Mouse (Mus musculus) mouse trophoblast stem cell (cell line): Measurements from ENCODE around the gene 1300017J02Rik.

ENCODE experiments used
- in situ Hi-C, 2 experiments: fragments of 300-500 bp; cut with MseI, MboI; formaldehyde crosslinking; loops; 2 replicates in 1 of 2; 3 replicates in 1 of 2; pipeline ENCODE4 v1.15.1; 2025

Gene 1300017J02Rik

DNA sequence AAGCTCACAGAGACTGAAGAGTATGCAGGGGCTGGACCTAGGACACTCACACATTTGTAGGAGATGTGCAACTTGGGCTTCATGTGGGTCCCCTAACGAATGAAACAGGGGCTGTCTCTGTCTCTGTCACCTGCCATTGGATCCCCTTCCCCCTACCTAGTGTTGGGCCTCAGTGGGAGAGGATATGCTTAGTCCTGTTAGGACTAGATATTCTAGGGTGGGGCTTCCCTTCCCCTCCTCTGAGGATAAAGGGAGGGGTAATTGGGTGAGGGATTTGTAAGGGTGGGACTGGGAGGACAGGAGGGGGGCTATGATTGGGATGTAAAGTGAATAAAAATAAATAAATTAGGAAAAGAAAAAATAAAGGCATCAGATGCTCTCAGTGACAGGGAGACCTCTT, 29.2 kb downstream of the 1300017J02Rik start:
- in situ Hi-C loops, result no loop called here

DNA sequence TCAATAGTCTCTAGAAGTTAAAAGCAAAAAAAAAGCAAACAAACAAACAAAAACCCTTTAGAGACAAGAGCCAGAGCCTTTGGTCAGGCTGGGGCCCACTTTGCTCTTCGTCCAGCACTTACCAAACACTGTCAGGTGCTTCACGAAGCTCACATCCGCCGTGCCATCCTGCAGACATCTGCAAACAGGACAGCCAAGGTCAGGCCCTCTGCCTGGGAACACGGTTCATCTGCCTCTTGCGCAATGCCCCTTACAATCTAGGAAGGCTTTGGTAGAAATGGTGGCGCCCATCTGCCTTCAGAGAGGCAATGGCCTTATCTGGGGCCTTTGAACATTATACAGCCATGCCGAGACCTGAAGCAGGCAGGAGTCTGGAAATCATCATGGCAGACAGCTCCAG, 30.1 kb downstream of the 1300017J02Rik start:
- in situ Hi-C loops, result no loop called here

DNA sequence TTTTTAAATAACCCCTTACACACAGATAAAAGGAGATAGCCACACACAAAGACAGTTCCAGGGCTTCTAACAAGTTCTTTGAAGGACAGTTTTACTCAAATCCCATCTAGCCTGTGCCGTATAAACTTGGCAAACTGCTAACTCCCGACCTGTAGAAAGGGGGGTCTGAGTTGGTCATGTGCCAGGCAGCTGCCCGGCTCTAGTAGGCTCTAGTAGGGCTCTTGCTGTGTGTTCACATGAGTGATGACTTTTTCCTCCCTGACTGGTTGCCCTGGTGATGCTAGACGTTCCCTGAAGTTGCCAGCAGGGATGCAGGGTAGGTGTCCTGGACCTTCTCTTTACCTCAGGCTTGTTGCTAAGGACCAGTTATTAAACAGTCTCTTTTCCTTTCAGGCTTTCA, 33.8 kb downstream of the 1300017J02Rik start:
- in situ Hi-C loops, result no loop called here

DNA sequence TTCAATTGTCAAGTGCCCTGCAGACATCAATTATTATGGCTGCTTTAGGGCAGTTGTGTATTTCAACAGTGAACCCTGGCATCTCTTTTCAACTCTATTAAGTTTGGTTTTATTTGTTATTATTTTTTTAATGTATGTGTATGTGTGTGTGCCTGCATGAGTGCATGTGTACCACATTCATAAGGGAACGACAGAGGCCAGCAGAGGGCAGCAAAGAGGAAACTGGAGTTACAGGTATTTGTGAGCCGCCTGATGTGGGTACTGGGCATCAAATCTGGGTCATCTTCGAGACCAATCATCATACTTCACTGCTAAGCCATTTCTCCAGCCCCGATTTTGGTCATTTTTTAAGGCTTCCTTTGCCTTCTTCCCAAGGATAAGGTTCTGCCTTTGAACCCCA, 39.1 kb downstream of the 1300017J02Rik start:
- in situ Hi-C loops, result no loop called here

DNA sequence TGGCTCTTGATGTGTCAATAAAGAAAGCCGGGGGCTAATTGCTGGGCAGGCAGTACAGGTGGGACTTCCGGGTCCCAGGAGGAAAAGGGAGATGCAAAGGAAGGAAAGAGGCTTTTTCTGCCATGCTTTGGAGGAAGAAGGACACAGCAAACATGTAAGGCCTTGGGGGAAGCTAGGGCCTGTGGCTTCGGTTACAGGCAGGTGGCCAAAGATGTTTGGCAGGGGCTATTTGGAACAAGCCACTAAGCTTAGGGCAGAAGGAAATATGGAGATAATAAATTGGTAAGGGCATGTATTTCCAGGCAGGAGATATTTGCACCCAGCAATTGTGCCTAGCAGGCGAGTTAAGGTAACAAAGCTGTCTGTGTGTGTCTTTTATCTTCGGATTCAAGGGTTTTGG, 52.0 kb downstream of the 1300017J02Rik start:
- in situ Hi-C loops, result no loop called here

DNA sequence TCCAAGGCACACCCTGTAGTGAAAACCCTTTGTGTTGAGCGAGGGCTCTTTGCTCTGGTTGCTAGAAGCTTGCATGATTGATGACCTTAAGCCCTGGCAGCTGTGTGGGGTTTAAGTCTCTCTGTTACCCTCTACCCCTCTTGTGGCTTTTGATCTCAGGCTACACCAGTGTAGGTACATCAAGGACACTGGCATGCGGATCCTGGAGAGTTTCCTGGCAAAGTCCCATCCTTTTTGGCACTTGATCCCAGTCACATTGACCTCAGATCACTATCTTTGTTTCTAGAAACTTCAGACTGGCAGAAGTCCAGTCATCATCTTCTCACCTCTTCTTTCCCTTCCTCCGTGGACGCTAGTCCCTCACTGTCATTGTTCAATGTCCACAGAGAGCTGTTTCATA, 56.3 kb downstream of the 1300017J02Rik start:
- in situ Hi-C loops, result no loop called here

DNA sequence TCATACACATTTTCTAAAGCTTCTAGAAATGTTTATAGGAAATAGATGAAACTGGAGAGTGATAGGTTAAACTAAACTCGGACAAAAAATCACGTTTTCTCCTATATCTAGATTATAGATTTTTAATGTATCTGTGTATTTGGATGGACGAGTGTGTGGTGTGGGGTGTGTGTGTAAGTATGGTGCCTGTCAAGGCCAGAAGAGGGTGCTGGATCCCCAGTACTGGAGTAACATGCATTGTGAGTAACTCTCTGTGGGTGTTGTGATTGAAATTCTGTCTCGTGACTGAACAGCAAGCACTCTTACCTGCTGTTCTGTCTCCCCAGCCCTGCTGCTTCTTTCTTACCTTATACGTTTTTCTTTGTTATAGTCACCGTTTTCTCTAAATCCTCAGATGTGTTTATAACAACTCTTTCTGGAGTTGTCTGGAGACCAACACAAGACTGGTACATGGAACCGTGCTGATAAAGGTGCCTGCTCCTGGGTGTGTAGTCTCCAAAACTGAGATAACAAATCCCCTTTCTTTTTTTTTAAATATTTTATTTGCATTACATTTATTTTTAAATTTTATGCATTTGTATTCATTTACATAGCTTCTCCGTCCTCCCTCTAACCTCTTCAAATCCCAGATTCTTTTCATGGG, 58.2 kb downstream of the 1300017J02Rik start:
- in situ Hi-C loops, result no loop called here

DNA sequence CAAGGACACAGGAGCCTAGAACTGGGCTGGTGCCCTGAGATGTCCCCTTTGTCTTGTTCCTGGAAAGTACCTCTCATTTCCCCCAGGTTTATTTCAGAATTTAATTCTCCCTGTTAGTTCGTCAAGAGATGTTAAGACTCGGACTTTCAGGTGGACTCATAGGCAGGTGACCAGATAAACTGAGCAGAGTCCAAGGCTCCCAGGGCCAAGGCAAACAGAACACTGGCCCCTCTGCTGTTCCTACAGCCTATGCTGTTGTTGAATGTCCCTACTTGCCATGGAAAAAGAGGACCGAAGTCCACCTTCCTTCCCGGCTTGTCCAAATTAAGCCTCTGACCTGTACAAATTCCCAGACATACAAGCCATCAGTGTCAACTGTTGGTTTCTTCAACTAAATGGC, 61.2 kb downstream of the 1300017J02Rik start:
- in situ Hi-C loops, result no loop called here

DNA sequence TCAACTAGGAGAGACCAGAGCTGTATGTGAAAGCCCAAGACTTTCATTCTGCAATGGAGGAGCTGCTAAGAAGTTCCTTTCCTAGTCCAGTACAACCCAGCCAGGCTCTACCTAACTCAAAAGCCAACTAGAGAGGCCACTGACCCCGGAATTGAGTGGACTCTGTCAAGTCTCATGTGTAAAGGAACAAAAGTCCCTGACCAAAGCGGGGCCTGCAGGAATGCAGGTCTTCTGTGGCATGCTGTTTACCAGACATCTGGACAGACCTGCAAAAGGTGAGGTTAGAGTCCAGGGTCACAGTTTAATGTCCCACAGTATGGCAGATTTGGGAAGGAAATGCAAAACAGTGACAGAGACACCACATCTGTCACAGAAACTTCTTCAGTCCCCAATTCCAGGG, 63.7 kb downstream of the 1300017J02Rik start:
- in situ Hi-C loops, result no loop called here

DNA sequence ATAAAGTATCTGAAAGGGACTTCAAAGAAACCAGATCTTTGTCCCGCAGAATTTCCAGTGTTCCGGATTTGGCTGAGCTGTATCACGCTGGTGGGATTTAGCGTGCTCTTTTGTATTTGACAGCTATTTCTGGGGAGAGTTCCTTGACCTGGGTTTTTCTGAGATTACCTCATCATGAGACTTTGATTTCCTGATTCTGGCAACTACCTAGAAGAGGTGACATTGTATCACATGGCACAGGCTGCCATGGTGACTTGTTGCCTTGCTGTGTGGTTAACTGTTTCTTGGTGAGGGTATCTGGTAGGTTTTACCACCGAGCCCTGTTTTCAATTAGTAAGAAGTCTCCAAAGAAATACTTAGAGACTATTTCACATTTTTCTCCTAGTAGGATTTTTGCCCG, 65.4 kb downstream of the 1300017J02Rik start:
- in situ Hi-C loops, result no loop called here

DNA sequence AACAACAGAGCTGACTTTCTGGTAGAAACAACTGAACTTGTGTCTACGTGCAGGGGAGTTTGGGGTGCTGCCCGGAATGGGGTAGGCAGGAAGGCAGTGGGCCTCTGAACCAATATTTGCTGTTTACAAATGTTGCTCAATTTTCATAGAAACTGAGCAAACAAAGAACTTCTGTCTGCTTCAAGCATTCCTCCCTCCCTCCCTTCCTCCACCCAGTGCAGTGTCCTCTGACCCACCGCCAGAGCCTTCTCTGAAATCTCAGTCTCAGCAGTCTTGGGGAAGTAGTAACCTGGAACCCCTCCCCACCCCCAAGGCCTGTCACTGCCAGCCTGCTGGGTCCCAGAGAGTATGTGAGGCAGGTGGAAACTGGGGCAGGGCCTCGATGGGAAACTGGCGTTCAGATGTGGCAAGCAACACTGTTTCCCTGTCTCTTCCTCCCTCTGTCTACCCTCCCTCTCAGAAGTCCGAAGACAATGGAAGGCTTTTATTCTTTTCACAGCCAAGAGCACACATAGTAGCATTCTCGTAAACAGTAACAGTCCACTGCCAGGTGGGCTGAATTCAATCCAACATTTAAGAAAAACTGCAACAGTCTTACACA, 70.2 kb downstream of the 1300017J02Rik start:
- in situ Hi-C loops, result no loop called here

DNA sequence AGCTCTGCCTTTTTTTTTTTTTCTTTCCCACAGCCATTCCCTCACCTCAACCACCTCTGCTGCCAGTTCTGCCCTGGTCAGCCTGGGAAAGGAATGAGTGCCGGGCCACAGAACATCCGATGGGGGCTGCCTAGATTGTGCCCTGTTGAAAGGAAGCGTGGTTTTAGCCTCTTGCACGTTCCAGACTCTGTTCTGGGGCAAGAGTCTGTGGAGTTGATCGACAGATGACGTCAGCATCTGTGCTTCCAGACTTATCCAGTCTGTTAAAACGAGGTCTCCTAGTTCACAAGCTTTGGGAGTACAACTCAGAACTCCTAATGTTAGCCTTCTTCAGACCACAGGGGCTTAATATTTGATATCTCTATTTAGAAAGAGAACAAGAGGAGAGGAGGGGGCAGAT, 70.8 kb downstream of the 1300017J02Rik start:
- in situ Hi-C loops, result no loop called here

DNA sequence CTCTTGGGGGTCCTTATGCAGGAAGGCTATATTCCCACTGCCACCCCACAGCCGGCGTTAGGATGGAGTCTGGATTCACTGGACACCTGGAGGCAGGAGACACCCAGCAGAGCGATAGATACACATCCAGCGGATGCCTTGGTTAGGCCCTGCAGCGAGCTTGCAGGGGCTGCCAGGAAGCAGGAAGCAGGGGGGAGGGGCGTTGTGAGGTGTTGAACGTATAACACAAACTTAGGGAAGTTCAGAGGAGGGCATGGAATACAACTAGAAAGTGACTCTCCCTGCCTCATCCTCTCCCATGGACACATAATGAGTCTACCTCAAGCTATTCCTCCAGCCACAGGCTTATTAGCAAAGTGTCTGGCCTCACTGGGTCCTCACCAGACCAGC, 71.9 kb downstream of the 1300017J02Rik start:
- in situ Hi-C loops, result no loop called here

DNA sequence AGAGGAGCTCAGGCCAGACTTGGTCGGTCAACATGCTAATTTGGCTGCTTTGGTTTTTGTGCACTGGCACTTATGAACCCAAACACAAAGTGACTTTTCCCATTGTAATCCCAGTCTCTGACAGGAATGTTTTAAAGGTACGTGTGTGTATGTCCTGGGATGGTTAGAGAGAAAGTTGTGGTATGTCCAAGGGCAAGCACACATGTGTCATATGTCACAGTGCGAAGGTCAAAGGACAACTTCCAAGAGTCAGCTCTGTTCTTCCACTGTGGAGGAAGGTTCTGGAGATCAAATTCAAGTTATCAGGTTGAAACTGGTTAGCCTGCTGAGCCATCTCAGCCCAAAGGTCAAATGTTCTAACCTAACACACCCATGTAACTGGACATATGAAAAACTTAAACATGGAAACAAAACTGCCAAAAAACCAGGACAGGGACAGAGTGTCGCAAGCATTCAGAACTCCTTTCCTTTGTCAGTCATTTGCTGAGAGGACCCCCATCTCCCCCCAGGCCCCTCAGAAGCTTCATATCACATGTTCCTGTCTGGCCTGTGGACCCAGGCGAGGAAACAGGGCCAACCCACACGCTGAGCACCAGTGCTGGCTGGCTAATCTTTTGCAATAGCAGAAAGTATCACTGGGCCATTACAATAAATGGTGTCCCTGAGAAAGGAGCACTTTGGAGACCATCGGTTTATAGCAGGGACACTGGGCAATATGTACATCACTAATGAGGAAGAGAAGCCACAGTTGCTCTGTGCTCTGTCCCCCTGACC, 72.5 kb downstream of the 1300017J02Rik start:
- in situ Hi-C loops, result no loop called here

DNA sequence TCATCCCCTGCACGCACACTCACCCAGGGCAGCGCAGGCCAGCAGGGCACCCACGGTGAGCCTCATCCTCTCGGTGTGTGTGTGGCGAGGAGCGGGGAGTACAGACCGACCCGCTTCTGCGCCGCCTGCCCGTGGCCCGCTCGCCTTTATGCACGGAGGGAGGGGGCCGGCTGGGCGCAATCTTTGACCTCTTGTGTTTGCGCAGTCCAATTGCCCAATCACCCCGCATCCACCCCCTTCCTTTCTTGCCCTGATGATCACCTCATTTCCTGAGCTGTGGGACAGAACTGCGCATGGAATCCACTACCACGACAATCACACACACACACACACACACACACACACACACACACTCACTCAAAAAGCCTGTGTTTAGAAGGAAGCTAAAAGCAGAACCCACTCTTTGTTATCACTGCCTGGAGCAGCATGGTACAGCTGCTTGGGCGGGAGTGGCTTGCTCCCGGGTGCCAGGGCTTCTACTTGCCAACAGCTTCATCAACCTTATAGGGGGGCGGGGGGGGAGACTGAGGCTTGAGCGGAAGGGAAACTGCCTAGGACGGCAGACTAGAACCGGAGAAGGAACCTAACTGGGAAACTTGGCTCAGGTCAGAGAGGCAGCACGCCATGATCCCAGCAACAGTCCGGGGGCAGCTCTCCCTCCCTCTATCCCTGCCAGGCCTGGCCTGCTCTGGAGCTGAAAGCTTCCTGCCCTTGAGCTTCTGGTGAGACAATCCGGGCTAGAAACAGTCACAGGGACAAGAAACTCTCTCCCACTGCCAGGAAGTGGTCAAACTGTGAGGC, 74.5 kb downstream of the 1300017J02Rik start, which contains the start of the genes Gm20425 and Trf:
Gm20425 (minus strand) TSS at position 157 of the 801 bp plus-strand sequence.
Trf (minus strand) TSS at position 294 of the 801 bp plus-strand sequence.
- in situ Hi-C loops, result no loop called here

DNA sequence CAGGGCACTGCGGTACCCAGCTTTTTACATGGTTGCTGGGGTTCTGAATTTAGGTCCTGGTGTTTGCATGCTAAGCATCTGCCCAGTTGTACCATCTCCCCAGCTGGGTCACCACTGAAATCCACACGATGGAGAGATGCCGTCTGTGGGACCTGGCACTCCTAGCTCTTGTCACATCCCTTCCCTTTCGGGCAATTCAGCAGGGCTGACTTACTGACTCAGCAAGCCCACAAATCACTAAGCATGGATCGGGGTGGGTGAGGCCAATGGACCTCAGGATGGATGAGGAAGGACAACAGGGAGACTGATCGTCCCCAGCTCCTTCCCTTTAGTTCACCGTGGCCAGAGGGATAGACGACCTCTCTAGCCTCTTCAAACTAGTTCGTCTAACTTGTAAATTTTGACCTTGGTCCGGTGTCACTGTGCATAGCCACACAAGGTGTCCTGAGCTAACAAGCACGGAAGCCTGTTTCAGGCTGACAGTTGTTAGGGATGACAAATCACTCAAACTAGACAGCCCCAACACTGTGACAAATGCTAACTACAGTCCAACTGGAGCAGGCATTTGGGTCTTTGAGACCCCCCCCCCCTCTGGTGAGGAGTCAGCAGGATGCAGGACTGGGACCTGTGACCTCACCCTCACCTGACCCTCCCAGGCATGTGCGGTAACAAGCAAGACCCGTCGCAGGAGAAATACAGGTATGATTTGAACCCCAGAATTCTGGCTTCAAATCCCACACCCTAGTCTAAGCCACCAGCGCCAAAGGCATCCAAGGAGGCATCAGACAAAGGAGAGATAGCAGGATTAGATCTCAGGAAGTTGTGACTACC, 75.6 kb downstream of the 1300017J02Rik start:
- in situ Hi-C loops, result loop anchor here (5.0 to 10.0 kb wide), 3 partner anchors 56 to 73 kb away; no protein-coding TSS in a partner anchor

DNA sequence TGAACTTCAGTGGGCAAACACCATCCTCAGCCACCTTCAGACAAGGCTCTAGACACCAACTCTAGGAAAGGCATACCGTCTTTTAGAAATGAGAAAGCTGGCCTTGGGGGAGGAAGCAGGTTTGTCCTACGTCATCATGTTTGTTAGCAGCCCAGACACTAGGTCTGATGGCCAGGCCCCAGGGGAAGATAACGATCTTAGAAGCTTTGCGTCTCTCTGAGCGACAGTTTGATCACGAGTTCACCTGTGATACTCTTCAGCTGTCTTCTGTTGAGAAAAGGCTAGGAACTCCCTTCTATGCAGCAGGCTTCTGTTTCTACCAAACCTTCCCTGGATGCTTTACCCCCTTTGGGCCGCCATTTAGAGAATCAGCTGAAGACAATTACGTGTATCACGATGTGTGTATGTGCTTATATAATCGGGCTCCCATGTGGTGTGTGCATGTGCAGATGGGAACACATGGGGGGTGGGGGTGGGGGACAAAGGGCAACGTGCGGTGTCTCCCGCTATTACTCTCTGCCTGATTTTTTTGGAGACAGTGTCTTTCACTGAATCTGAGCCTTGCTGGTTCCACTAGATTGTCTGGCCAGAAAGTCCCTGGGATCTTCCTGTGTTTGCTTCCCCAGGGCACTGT, 76.4 kb downstream of the 1300017J02Rik start:
- in situ Hi-C loops, result loop anchor here (5.0 to 10.0 kb wide), 3 partner anchors 56 to 74 kb away; no protein-coding TSS in a partner anchor

DNA sequence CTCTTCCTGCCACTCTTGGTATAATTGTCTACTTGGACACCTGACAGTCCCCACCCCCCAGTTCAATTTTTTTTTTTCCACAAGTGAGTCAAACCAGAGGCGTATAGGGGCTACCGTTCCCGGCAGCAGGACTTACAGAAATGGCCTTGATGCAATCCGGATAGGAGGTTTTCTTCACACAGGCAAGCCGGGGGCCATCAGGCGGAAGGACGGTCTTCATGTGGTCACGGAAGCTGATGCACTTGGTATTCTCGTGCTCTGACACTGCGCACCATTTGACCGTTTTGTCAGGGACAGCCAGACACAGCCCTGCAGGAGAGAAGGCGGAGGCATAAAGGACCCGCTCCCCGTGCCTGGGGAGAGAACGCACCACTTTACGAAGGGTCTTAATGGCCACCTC, 77.1 kb downstream of the 1300017J02Rik start:
- in situ Hi-C loops, result loop anchor here (5.0 to 10.0 kb wide), 3 partner anchors 57 to 75 kb away; no protein-coding TSS in a partner anchor

DNA sequence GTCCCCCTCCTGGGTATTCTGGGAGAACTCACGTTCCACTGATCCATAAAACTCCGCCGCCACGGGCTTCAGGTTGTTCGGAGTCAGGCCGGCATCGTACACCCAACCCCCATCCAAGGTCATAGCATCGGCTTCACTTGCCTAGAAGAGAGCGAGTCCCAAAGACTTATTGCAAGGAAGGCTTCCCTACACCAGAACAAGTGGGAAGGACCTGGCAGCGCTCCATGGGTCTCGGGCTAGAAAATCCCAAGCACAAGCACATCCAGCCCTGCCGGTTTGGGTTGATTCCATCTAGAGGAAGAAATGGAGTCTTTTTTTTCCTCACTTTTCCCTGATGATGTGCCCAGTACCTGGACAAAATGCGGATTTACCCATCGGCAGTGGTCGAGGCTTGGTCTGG, 78.1 kb downstream of the 1300017J02Rik start:
- in situ Hi-C loops, result loop anchor here (5.0 to 10.0 kb wide), 3 partner anchors 58 to 75 kb away; no protein-coding TSS in a partner anchor

DNA sequence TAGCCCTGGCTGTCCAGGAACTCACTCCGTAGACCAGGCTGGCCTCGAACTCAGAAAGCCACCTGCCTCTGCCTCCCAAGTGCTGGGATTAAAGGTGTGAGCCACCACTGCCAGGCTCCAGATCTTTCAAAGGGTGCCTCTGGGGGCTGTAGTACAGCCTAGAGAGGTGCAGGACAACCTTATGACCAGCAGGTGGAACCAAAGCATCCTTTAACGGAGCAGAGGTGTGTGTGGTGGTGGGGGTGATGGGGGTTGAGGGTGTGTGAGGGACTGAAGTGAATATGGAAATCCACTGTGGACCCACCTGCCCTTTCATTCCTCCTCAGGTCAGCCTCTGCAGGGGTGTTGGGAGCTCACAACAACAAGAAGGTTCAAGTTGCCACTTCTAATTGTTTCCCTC, 79.4 kb downstream of the 1300017J02Rik start:
- in situ Hi-C loops, result loop anchor here (5.0 to 10.0 kb wide), 3 partner anchors 59 to 77 kb away; no protein-coding TSS in a partner anchor
